Mouse (Mus musculus) hindlimb bud, embryonic 11.5 days (tissue): Measurements from ENCODE around the gene Lamb3.

Experiments used
- DNase-seq: peaks from one replicate; pipeline ENCODE4 v3.0.0-alpha.2; 2012; ENCODE audit warnings: low read depth, low spot score; ENCODE audit errors: extremely low spot score

The Lamb3 gene

DNA sequence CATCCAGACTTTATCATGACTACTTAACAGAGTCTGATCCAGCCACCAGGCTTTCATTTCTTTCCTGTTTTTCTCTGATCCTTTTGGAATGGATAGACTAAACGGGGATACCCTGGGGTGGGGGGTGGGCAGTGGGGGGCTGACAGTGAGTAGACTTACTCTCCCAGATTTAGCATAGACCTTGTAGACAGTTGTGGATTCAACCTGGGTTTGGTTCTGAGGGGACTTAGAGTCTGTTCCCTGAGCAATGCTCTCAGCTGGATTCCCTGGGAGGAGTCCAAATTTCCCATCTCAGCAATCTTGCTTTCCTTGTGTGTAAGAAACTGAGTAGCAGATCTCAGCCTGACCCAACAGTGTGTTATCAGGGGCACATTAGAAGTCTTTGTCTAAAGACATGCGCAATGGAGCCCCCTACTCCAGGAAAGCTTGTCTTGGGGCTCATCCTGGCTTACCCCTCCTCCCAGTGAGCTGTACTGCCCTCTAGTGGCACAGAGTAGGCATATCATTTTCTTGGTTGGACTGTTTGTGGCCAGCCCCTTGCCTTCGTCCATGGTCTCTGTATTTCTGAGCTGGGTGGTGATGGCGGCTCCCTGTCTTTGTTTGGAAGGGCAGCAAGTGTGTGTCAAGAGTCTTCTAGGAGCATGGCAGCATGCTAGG lies 169.1 kb downstream of the Lamb3 start:
- no peak for DNase-seq

DNA sequence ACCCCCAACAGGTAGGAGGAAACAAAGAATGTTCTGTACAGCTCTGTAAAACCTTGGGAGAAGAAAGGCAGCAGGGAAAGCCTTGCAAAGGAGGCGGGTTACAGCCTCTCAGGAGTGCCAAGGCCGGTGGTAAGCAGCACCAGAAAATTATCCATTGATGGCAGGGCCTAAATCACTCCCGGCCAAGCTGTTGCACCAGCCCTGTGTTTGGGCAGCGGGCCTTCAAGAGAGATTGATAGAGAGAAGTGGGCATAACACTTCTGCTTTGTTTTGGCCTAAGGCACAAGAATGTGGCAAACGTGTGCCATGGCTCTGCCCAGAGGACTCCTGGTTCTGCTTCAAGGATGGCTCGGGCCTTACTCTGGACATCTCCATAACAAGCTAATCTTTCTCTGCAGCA lies 172.1 kb downstream of the Lamb3 start:
- no peak for DNase-seq

DNA sequence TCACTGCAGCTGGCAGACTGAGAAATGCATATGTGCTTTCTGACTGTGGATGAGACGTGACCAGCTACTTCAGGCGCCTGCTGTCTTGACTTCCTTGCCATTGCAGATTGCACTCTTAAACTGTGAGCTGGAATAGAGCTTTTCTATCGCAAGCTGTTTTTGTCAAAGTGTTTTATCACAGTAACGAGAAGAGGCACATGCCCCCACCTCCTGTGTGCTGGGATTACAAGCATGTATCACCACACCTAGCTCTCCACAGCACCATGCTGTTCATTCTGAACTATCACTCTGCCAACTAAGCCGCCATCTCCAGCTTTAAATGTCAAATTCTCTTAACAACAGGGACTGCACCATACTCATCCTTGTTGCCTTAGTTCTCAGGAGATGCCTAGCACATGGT lies 173.4 kb downstream of the Lamb3 start:
- no peak for DNase-seq

DNA sequence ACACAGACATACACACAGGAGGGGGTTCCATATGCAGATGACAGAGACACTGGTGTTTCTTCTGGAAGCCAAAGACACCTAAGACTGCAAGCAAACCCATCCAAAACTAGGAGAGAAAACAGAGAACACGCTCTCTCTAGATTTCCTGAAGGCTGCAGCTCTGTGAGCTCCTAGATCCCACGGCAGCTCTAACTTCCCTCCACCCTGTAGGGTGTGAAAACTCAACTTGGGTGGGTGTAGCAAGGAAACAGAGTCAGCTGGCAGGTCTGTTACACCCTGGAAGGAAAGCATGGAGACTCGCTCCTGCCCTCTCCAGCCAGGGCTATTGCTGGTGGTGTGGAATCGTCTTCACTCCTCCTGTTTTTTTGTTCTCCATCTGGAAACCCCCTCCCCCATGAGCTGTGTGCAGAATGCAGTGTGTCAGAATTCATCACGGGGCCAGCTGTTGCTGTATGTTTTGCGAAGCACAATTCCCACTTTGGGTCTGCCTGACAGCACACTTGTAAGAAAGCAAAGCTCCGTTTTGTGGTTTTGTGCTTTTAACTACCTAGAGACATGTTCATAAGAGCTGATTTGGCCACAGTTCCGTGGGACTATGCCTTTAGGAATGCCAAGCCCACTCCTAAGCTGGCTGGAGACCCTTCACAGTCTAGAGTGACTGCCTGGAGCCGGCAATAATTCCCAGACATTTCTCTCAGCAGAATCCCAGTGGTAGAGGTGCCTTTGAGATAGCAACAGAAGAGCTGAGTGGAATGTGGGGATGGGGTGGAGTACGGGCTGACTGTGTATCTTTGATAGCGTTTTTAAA lies 174.3 kb downstream of the Lamb3 start:
- DNase-seq = no peak

DNA sequence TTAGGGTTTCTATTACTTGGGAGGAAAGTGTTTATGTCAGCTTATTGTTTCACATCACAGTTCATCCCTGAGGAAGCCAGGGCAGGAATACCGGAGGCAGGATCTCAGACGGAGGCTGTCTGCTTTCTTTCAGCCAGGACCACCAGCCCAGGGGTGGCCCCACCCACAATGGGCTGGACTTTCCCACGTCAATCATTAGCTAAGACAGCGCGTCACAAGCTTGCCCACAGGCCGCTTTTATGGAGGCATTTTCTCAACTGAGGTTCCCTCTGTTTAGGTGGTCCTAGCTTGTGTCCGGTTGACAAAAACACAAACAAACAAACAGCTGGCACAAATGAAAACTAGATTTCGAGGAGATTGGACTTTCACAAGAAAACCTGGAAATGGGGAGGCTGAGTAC lies 174.9 kb downstream of the Lamb3 start:
- DNase-seq = no peak

DNA sequence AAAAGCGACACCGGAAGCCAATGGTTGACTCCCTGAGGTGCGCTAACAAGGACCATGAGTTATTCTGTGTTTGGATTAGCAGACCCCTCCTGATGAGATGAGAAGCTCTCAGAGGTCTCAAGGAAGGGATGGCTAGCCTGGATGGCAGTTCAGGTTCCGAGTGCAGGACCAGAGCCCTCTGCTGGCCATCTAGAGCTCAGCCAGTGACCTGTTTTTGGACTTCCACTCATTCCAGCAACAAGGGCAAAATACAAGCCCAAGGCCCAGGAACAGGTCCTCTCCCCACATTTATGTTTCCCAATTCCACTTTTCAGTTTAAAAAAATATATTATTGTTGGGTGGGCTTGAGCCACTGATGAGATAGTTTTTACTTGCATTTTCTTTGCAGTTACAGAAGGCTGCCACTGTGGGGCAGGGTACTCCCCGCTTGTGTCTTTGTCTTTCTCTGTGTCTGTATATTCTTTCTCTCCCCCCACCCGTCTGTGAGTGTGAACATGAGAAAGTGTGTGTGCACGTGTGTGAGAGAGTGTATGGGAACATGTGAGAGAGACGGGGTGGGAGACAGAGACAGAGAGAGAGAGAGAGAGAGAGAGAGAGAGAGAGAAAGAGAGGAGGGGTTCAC lies 175.5 kb downstream of the Lamb3 start:
- DNase-seq = no peak

DNA sequence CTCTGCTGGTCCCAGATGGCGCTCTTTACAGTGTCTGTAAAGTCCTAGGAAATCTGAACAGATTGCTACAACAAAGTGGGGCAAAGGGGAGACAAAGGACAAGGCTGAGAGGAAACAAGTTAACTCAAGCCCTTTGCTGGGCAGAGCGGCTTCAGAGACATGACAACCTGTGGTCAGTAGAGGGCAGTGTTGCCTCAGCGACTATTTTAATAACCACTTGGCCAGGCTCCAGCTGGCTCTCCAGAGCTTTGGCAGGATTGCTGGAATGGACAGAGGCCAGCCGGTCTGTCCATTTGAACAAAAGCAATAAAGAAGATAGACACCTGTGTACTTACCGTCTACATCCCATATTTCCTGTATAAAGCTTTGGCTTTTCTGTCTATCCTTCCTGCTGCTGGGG lies 178.6 kb downstream of the Lamb3 start:
- peak; percentile 58 for DNase-seq

DNA sequence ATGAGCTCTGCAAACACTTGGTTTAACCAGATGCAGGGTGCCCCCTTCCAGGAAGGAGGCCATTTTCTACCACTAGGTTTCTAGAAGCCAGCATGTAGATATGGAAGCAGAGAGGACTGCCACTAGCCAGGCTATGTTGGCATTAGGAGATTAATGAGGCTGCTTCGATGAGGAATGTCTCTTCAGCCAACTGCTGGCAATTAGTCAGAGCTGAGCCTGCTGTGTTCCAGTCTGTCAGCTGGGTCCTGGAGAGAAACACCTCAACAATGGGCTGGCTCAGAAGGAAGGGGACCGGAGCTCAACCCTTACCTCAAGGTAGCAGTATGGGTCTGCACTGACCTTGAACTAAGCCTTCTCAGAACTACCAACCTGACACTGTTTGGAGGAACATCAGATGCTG lies 179.7 kb downstream of the Lamb3 start:
- DNase-seq = no peak

DNA sequence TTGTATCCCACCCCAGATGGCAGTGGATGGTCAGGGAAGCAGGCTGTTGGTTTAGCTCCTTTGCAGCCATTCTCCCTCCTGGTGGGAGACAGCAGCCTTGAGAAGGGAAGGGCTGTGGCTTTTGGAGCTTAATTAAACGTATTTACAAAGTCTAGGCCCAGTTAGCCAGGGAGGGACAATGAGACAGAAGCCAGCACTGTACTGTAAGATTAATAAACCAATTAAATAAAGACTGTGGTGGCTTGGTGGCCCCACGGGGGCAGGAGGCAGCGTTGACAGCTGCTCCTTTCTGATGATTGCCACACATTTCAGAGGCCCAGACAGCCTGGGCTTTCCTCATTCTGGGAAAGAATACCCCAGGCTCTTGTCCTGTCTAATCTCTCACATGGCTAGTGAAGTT lies 182.0 kb downstream of the Lamb3 start:
- no peak for DNase-seq

DNA sequence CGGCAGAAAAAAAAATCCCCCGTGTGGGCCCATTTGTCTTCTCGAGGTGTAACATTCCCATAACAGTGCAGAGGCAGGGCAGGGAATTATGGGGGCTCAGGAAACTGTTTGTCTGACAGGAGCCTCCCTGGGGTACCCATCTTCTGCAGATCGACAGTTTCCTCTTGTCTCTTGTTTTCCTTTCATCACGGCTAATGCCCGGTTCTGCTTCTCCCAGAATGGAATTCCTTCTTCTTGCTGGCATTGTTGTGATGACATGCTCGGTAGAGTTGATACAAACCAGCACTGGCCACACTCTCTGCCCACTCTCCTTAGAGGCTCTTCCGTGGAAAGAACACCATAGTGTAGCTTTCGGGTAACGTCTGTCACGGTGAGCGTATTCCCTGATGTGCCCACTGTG lies 182.5 kb downstream of the Lamb3 start:
- no peak for DNase-seq

DNA sequence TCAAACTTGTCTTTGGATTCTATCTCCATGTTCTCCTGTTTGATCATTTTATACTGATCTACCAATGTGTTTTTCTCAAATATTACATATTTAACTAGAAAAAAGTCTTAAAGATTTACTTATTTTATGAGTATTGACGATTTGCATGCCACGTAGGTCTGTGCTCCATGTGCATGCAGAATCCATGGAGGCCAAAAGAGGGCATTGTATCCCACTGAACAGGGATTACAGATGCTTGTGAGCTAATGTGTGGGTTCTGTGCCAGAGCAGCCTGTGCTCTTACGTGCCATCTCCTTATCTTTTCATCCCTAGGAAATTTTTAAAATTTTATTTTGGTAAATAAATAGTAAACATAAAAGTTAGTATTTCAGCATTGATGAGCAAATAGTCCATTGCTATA lies 184.8 kb downstream of the Lamb3 start:
- DNase-seq = no peak
